Mouse (Mus musculus) left cerebral cortex, adult 8-10 months (tissue): Measurements from ENCODE around the gene Hoxb1. TPM values are rescaled to one million over a fixed set of nuclear protein-coding genes. Genes with fewer than 3 reads are reported as not detected.

Experiments
- DNase-seq, 2 experiments: peaks; one replicate each; pipeline ENCODE4 v3.0.0; 2022; ENCODE audit warnings: low spot score in 2 of 2
- total RNA-seq, 4 experiments: library from RNA; stranded (reverse); gene quantifications; 2 replicates each; pipeline ENCODE4 v1.2.4; 2022

Hoxb1 gene
- total RNA-seq, 4 experiments from 2014 or later: not detected

DNA sequence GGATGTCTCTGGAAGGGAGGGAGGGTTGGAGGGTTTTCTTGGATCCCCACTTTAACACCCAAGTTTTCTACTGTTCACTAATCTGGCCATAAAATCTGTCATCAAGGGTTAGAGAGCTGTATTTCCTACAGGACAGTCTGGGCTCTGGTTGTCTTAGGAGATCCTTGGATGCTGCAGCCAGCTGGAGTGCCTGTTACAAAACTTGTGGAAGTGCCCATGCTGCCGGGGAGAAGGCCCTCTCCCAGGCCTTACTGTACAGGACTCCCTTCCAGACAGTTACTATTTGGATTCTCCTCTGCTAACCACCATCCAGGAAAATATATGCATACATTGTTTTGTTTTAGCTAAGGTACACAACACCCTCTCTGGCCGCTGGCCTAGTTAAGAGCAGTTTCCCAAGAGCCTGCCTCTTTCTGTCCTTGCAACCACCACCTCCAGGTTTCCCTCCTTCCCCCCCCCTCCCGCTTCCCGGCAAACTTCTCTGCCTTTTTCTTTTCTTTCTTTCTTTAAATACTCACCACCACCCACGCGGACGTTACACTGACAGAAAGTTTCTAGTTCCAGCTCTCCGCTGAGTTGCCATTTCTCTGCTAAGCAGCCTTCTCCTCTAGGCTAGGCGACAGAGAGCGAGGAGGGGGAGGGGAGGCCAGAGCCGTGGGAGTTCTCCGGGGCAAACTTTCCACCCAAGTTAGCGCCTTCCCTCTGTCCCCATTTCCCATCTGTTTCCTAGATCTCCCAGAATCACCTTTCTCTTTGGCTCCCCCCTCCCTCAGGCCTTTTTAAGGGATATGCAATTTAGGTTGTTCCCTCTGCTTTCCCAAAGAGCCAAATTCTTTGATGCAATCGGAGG is 15.8 kb upstream of the Hoxb1 start:
- DNase-seq: no peak

- no peak for DNase-seq
These were observed 15.3 kb upstream of the Hoxb1 start, which contains the start of gene Hoxb2 for GRCm38 (mm10) chr11:96350341-96350624. Gene Hoxb2 (plus strand): TSS chr11:96350525.

DNA sequence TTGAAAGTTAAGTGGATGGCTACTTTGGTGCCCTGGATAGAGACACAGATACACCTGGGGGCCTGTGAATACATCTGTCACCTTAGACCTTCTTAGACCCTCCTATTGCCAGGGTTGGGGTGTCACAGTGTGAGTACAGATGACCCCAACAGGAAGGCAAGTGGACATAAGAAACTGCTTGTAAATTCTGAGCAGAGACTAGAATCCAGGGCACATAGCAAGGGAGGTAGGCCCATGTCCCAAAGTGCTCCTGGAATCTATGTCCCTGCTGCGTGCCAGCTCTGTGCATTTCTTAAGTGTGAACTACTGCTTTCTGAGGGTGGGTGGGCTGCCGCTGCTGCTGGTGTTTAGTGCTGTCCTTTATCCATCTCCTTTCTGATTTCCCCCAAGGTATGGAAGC is 14.8 kb upstream of the Hoxb1 start:
- no peak for DNase-seq

- no peak for DNase-seq
These were observed 14.2 kb upstream of the Hoxb1 start for GRCm38 (mm10) chr11:96351312-96351711.

DNA sequence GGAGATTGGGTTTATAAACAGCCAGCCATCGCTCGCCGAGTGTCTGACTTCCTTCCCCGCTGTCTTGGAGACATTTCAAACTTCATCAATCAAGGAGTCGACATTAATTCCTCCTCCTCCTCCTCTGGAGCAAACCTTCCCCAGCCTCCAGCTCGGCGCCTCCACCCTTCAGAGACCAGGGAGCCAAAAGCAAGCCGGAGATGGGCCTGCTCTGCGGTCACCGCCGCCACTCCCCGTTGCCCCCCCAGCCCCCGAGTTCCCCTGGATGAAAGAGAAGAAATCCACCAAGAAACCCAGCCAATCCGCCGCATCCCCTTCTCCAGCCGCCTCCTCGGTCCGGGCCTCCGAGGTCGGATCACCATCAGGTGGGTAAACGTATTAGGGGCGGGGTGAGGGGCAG is 13.7 kb upstream of the Hoxb1 start:
- no peak for DNase-seq

GRCm38 (mm10) chr11:96352691-96353521 is 12.6 kb upstream of the Hoxb1 start:
- DNase-seq: no peak

GRCm38 (mm10) chr11:96353522-96353841 is 12.1 kb upstream of the Hoxb1 start:
- no peak for DNase-seq

- no peak for DNase-seq
These were observed 11.6 kb upstream of the Hoxb1 start for GRCm38 (mm10) chr11:96353939-96354338.

DNA sequence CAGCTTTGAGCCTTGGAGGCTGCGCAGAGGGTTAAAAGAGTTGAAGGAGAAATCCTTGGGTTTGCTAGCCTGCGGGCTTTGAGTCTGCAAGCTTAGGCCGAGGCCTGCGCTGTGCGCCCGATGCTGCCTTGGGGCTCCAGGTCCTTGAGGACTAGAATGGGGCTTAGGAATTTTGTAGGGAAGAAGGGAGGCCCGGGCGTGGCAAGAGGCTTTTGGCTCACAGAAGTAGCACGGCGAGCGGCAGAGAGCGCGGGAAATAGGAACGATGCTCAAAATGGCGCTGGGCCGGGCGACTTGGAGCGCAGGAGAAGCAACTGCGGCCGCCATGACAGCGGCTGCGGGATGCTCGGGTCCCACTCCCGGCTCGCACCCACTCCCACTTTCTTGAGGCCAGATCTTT is 11.2 kb upstream of the Hoxb1 start:
- DNase-seq: no peak

DNA sequence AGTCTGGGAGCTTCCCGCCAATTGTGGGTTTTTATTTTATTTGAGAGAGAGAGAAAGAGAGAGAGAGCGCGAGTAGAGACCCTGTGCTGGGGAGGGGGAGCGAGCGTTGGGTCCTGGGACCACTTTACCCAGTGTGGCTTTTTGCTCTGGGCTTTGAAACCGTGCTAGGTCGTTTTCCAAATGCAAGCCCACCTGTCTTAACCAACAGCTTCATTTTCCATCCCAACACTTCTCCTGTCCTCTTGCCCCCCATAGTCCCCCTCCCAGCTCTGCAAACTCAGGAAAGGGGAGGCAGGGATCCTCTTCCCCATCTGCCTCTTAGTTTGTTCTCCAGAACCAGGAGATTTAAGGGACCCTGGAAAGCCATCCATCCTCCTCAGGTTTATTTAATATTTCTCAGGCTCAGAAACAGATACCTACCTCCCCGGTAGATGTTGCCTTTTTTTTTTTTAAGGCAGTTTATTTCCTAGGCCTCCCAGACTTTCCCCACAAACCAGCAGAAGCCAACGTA is 10.7 kb upstream of the Hoxb1 start:
- no peak for DNase-seq

DNA sequence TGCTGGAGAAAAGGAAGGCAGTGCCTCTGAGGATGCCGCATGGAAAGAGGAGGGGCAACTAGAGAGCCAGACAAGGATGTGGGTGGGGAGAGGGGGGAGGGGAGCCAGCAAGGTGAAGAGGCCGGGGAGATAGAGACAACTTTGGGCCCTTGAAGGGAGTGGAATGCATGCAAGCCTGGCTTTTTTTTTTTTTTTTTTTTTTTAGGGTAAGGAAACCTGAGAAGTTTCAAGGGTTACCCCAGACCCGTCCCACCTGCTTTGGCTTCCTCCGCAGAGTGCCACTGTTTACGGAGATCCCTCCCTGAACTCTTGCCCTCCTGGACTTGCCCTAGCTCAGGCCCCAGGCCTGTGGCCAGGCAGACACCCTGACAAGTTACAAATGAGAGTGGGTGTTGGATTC is 1.7 kb upstream of the Hoxb1 start:
- DNase-seq: no peak

DNA sequence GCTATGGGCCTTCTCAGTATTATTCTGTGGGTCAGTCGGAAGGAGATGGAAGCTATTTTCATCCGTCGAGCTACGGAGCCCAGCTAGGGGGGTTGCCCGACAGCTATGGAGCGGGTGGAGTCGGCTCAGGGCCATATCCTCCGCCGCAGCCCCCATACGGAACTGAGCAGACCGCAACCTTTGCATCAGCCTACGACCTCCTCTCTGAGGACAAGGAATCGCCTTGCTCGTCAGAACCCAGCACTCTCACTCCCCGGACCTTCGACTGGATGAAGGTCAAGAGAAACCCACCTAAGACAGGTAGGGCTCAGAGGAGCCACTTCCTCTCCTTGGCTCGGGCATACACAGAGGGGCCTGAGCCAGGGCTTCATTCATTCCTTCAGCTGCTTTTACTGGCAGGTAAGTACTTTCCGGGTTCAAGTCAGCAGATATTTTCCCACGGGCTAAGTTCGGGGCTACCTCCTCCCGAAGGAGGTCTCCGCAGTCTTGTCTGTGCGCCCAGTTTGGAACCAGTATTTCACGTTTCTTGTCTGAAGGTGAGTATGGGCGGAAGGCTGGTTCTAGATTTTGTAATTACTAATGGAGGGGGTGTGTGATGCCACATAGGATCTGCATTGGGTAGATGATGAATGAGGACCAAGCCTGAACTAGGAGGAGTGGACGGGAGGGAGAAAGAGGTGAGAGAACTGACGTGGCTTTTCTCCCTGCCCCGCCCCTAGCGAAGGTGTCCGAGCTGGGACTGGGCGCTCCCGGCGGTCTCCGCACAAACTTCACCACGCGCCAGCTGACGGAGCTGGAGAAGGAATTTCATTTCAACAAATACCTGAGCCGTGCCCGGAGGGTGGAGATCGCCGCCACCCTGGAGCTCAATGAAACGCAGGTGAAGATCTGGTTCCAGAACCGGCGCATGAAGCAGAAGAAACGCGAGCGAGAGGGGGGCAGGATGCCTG is 815 bp downstream of the Hoxb1 start:
- no peak for DNase-seq

GRCm38 (mm10) chr11:96367141-96367540 is 1.6 kb downstream of the Hoxb1 start:
- no peak for DNase-seq

GRCm38 (mm10) chr11:96368686-96369085 is 3.1 kb downstream of the Hoxb1 start:
- DNase-seq: no peak

GRCm38 (mm10) chr11:96369140-96369539 is 3.6 kb downstream of the Hoxb1 start:
- no peak for DNase-seq

GRCm38 (mm10) chr11:96371726-96372125 is 6.2 kb downstream of the Hoxb1 start:
- no peak for DNase-seq

DNA sequence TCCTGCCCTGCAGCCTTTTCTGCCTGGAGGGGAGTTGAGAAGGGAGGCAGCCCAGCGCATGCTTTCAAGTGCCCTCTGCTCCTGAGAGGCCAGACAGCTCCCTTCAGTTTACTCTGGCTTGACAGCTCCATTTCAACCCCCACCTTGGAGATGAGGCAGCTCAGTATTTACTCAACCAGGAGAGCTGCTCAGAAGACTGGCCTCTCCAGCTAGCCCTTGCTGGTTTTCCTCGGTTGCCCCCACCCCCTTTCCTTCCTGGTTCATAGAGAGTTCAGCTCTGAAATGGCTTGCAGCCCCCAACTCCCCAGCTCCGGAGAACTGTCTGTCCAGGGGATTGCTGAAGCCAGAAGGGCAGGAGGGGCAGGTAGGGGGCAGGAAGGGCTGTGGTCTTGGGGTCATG is 7.0 kb downstream of the Hoxb1 start:
- no peak for DNase-seq

DNA sequence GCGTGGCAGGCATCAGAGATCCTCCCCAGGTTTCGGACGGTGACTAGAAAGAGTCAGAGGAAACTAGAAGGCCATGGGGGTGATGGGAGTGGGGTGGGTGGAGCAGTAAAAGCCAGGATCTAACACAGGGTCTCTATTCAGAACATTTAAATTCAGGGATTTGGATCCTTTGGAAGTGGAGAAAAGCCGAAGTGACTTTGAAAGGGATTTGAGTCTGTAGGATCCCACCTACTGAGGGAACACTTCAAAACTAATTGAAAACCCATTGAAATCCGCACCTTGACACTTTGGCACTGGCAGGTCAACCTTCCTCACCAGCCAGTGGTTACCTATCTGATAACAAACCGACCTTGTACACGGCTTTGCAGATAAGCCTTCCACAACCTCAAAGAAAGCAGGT is 9.3 kb downstream of the Hoxb1 start:
- no peak for DNase-seq

- DNase-seq: no peak
These were observed 17.8 kb downstream of the Hoxb1 start for GRCm38 (mm10) chr11:96383381-96383780.

- no peak for DNase-seq
These were observed 22.1 kb downstream of the Hoxb1 start for GRCm38 (mm10) chr11:96387635-96388034.

DNA sequence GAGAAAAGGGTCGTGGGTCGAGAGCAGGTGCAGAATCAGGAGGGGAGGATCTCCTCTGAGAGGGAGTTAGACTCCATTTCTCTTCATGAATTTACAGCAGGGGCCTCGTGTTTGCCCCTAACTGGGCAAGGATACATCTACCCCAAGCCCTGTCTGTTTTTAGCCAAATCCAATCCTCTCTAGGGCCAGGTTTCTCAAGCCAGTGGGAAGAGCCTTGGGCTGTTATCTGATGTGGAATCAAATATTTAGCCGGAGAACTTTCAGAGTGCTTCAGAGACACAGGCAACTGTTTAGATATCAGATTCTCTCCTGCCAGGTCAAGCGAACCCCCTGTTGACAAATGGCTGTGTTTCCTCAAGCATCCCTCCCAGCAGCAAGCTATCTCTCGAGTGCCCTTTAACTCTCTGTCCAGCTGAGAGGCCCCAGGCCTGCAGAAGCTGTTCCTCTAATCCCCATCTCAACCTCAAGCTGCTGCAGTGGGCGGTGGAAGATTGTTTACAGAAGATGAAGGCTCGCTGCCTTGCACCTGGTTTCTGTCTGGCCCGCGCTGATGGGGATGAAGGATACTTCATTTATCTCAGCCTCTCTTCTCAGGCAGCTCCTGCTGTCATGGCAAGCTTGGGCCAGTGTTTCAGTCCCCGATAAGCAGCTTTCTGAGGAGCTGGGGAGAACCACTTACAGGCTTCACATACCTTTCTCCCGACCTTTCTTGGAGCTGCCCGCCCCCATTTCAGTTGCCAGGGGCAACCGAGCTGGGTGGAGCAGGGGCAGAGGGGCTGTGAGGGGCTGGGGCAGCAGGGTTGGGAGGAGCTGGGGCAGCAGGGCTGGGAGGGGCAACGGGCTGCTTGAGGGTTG is 31.4 kb downstream of the Hoxb1 start:
- no peak for DNase-seq
